Mouse (Mus musculus) colon, adult 2 months (tissue): Measurements from ENCODE around the gene Defa31. TPM values are rescaled to one million over a fixed set of nuclear protein-coding genes. Genes with fewer than 3 reads are reported as not detected.

ENCODE experiments used
- polyA plus RNA-seq: library from polyadenylated mRNA; depleted of rRNA; stranded (reverse); fragments of >200 nt; gene quantifications from 2 replicates; pipeline ENCODE4 v1.2.3, GENCODE M21; 2012; rRNA removed

The Defa31 gene
- not detected in 2 replicates for polyA plus RNA-seq

DNA sequence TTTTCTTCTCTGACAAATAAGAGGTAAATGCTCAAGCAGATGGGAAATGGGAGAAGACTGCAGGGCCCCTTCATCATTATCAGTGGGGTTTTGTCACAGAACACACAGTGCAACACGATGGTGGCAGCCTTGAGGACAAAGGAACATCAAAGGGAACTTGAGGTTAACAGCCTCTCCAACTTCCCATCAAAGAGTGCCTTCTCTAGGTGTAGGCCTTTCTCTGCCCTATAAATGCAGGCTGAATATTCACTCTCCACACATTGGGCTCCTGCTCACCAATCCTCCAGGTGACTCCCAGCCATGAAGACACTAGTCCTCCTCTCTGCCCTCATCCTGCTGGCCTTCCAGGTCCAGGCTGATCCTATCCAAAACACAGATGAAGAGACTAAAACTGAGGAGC, at the start of gene Defa31:
Defa31 (plus strand) TSS at position 301 of the 400 bp plus-strand sequence.

DNA sequence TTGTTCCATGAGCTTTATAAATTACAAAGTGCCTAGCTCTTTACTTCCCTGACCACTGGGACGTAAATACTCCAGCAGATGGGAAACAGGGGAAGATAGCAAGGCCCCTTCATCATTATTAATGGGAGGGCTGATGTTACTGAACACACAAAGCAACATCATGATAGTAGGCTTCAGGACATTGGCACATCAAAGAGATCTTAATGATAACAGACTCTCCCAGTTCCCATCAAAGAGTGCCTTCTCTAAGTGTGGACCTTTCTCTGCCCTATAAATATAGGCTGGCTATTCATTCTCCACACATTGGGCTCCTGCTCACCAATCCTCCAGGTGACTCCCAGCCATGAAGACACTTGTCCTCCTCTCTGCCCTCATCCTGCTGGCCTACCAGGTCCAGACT, 29.4 kb upstream of the Defa31 start, which contains the start of gene Defa22:
Defa22 (plus strand) TSS at position 301 of the 400 bp plus-strand sequence.

DNA sequence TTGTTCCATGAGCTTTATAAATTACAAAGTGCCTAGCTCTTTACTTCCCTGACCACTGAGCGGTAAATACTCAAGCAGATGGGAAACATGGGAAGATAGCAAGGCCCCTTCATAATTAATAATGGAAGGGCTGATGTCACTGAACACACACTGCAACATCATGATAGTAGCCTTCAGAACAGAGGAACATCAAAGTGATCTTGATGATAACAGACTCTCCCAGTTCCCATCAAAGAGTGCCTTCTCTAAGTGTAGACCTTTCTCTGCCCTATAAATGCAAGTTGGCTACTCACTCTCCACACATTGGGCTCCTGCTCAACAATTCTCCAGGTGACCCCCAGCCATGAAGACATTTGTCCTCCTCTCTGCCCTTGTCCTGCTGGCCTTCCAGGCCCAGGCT, 9.8 kb downstream of the Defa31 start, which contains the start of gene Gm15293:
Gm15293 (plus strand) TSS at position 301 of the 400 bp plus-strand sequence.

Other genes with a start within 250 kb of the Defa31 start
- gene AY761185, start 246.9 kb upstream of the Defa31 start, polyA plus RNA-seq, result not detected in 2 replicates
- gene Defa21, start 166.1 kb upstream of the Defa31 start, polyA plus RNA-seq, result not detected in 2 replicates
- not detected in 2 replicates for gene Defa23, start 136.6 kb upstream of the Defa31 start, polyA plus RNA-seq
- not detected in 2 replicates for gene Defa35, start 126.6 kb upstream of the Defa31 start, polyA plus RNA-seq
- not detected in 2 replicates for gene Defa25, start 107.2 kb upstream of the Defa31 start, polyA plus RNA-seq
- not detected in 2 replicates for gene Gm14851, start 95.6 kb upstream of the Defa31 start, polyA plus RNA-seq
- gene Defa30, start 57.0 kb upstream of the Defa31 start, polyA plus RNA-seq, result not detected in 2 replicates
- not detected in 2 replicates for gene Defa22, start 29.3 kb upstream of the Defa31 start, polyA plus RNA-seq
- gene Gm15293, start 9.9 kb downstream of the Defa31 start, polyA plus RNA-seq, result not detected in 2 replicates
- gene Gm15292, start 58.1 kb downstream of the Defa31 start, polyA plus RNA-seq, result not detected in 2 replicates
- gene Defa27, start 123.9 kb downstream of the Defa31 start, polyA plus RNA-seq, result not detected in 2 replicates
- gene Defa29, start 135.4 kb downstream of the Defa31 start, polyA plus RNA-seq, result not detected in 2 replicates
- not detected in 2 replicates for gene Defa2, start 186.9 kb downstream of the Defa31 start, polyA plus RNA-seq
- not detected in 2 replicates for gene Defa33, start 200.2 kb downstream of the Defa31 start, polyA plus RNA-seq
- gene Defa36, start 235.8 kb downstream of the Defa31 start, polyA plus RNA-seq, result not detected in 2 replicates